Mouse (Mus musculus) thymus, adult 18-20 months (tissue): ENCODE results near the gene Yars.

ENCODE experiments used
- DNase-seq, 2 experiments: peaks; one replicate each; pipeline ENCODE4 v3.0.0; 2022; ENCODE audit warnings: mixed read lengths in 2 of 2

Gene Yars

DNA sequence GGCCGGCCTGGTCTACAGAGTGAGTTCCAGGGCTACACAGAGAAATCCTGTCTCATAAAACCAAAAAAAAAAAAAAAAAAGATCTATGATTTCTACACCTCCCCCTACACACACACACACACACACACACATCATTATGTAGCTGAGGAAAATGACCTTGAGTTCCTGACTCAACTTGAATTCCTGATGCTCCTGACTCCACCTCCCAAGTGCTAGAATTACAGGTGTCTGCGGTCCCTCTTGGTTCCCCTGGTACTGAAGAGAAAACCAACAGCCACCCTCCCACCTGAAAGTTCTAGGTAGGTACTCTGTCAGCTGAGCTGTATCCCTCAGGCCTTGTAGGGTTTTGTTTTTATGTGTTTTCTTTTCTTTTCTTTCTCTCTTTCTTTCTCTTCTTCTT, 62.9 kb downstream of the Yars start:
- DNase-seq: no peak

DNA sequence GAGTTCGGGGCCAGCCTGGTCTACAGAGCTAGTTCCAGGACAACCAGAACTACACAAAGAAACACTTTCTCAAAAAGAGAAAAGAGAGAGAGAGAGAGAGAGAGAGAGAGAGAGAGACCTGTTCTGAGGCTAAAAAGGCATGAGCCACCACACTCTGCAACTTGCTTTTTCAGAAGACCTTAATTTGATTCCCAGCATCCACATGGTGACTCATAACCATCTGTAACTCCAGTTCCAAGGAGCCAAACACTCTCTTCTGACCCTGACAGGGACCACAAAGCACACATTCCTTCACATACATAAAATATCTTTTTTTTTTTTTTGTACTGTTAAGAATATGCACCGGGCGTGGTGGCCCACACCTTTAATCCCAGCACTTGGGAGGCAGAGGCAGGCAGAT, 65.0 kb downstream of the Yars start:
- no peak for DNase-seq

- no peak for DNase-seq
Observed at GRCm38 (mm10) chr4:129256450-129257380, 67.2 kb downstream of the Yars start.

DNA sequence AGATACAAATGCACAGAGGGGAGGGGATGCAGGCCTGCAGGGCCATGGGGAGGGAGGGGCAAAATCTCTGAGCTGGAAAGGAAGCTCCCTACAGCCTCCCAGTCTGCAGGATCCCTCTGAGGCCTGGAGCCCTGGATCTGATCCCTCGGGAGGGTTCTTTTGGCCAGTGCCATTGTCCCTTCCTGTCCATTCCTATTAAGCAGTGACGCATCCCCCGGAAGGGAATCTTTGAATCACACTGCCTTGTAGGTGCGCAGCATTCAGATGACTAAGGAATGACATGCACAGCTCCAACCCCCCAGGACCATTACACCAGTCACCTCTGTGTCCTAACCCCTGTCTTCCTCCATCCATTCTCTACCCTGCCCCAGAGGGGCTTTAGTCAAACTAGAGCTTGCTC, 69.5 kb downstream of the Yars start:
- no peak for DNase-seq

GRCm38 (mm10) chr4:129260678-129261077, 71.1 kb downstream of the Yars start:
- no peak for DNase-seq

DNA sequence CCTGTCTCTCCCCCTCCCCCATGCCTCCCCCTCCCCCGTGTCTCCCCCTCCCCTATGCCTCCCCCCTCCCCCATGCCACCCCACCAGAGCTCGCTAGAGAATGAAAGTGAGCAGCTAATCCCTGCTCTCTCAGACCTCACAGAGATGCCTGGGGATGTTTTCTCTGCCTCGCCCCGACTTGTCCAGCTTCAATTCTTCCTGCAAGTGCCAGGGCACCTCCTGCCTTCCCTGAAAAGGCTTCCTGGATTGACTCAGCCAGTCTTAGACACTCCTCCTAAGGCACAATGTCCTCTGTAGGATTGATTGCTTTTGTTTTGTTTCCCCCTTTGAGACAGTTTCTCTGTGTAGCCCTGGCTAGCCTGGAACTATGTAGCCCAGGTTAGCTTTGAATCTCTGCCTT, 71.6 kb downstream of the Yars start, which contains the start of gene C77080:
Gene C77080, minus strand, starts transcription at position 209 of the 400 bp plus-strand sequence.
- DNase-seq: no peak

- DNase-seq: peak; percentile 61 to 70
Observed at GRCm38 (mm10) chr4:129263225-129264021, 73.9 kb downstream of the Yars start.

DNA sequence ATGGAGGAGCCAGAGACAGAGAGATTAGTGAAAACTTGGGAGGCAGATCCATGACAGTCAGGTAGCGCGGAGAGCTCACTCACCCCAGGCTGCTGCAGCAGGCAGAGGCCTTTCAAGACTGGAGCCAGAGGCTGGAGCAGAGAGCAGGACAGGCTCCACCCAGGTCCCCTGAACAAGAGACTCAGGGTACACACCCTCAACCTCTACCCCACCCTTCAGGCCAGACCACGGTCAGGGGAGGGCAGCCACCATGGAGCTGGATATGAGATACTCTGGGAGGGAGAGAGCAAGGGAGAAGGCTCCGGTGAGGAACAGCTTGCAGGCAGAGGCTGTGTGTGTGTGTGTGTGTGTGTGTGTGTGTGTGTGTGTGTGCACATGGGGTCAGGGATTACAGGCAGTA, 76.6 kb downstream of the Yars start:
- DNase-seq: no peak

DNA sequence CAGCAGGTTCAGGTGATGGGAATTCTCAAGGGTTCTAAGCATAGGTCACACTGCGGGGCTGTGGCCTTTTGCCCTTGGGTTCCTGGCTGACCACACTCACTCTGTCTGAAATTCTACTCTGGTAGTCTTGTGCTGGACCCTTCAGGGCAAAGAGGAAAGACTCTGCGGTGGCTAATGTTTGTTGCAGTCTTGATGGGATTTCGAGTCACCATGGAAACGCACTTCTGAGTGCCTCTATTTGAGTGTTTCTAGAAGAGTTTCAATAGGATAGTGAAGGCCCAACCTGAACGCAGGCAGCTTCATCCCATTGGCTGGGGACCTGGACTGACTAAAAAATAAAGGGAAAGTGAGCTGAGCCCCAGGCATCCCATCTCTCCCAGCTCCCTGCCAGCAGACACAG, 77.3 kb downstream of the Yars start:
- no peak for DNase-seq

DNA sequence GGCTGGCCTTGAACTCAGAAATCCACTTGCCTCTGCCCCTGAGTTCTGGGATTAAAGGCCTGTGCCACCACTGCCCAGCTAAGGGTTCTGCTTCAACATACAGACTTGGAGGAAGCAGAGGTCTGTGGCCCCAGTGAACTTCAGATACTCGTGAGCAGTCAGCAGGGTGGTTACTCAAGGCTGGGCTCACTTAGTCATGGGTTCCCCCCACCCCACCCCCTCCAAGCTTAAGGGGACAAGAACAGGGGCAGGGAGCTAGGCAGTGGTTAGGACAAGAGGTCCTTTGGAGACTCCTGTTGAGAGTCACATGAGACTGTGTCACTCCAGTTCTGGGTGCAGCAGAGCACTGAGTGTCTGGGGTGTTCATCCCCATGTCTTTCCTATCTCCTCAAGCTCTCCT, 79.1 kb downstream of the Yars start:
- DNase-seq: no peak
